16 mouse cellular contexts compared by ENCODE assay signal in genomic region chr1:169883081-169883565, GRCm38 (mm10). TPM values are rescaled to one million over a fixed set of nuclear protein-coding genes. Genes with fewer than 3 reads are reported as not detected.
DNase-seq lines count a peak whose midpoint lies in the region; ATAC-seq and TF ChIP-seq lines count a peak whose summit lies in the region.
"Had no signal": no experiment of that assay in that cellular context is flagged by ENCODE, and none has a peak within 500 bp of the region (broad histone marks: within the 10 kb centered on the region; RNA-seq: fewer than 3 reads in every experiment).

No protein-coding gene starts in this region.

- H3K36me3 ChIP-seq in heart, adult 2 months (ENCODE audit: control insufficient read depth, insufficient read depth, low read length), result no peaks in the 10 kb centered on the region
- no peaks in the 10 kb centered on the region for H3K36me3 ChIP-seq in lung, postnatal 0 days (ENCODE audit: insufficient read depth, low read length)
- H3K36me3 ChIP-seq in stomach, embryonic 15.5 days, result no peaks in the 10 kb centered on the region
- H3K36me3 ChIP-seq: heart, embryonic 15.5 days; midbrain, embryonic 12.5 days had no signal

- peak; percentile 4 to 13 for DNase-seq in heart, adult 9 months (ENCODE audit: low spot score in 2 of 2)
- no peak for DNase-seq in heart, adult 2 months
- peak; percentile 33 for DNase-seq in lung, postnatal 0 days (ENCODE audit: low spot score)
- DNase-seq in lung, postnatal 4 days, result no peak
- peak; percentile 20 to 39 for DNase-seq in layer of hippocampus, adult 8-10 months (ENCODE audit: low spot score in 2 of 2)
- DNase-seq in gastrocnemius, adult 18-20 months (ENCODE audit: low spot score), result no peak
- DNase-seq in thymus, postnatal 25 days, result no peak
- DNase-seq: adrenal gland, postnatal 14 days; kidney, postnatal 25 days had no signal

- H3K4me1 ChIP-seq in heart, adult 2 months (ENCODE audit: control insufficient read depth, insufficient read depth, low read length), result no peaks in the 10 kb centered on the region
- no peaks in the 10 kb centered on the region for H3K4me1 ChIP-seq in lung, postnatal 0 days (ENCODE audit: insufficient read depth, low read depth, low read length)
- H3K4me1 ChIP-seq in stomach, embryonic 15.5 days, result no peaks in the 10 kb centered on the region
- H3K4me1 ChIP-seq: forebrain, embryonic 13.5 days; heart, embryonic 15.5 days; midbrain, embryonic 12.5 days had no signal

- TF ChIP-seq EP300 in heart, adult 2 months (IDR thresholded peaks at IDR 0.05; ENCODE audit: insufficient read depth, low read depth, low read length), result no peak
- no peak for TF ChIP-seq EP300 in lung, postnatal 0 days (IDR thresholded peaks at IDR 0.05)

- TF ChIP-seq CTCF in heart, adult 2 months (IDR thresholded peaks at IDR 0.05), result no peak
- TF ChIP-seq CTCF in lung, postnatal 0 days (IDR thresholded peaks at IDR 0.05), result peak; percentile 20; the same call in 1 of the 2 replicates

- H3K79me2 ChIP-seq in heart, adult 2 months (replicated peaks; ENCODE audit: control insufficient read depth, insufficient read depth, low read length), result no peaks in the 10 kb centered on the region

- no peak overlapping the region for H3K4me2 ChIP-seq in lung, postnatal 0 days (replicated peaks; ENCODE audit: low read depth, low read length)
- no peak overlapping the region for H3K4me2 ChIP-seq in stomach, embryonic 15.5 days
- H3K4me2 ChIP-seq: forebrain, embryonic 13.5 days; heart, embryonic 15.5 days; midbrain, embryonic 12.5 days had no signal

- H3K27ac ChIP-seq in heart, adult 2 months, result no peak overlapping the region
- no peak overlapping the region for H3K27ac ChIP-seq in lung, postnatal 0 days (ENCODE audit: low read length)
- no peak overlapping the region for H3K27ac ChIP-seq in stomach, embryonic 15.5 days
- H3K27ac ChIP-seq: forebrain, embryonic 13.5 days; heart, embryonic 15.5 days; liver, embryonic 14.5 days; midbrain, embryonic 12.5 days had no signal

- H3K4me3 ChIP-seq in heart, adult 2 months, result no peak overlapping the region
- H3K4me3 ChIP-seq in lung, postnatal 0 days (ENCODE audit: low read depth, low read length), result no peak overlapping the region
- H3K4me3 ChIP-seq in stomach, embryonic 15.5 days (replicated peaks), result no peak overlapping the region
- H3K4me3 ChIP-seq: forebrain, embryonic 13.5 days; heart, embryonic 15.5 days; midbrain, embryonic 12.5 days had no signal

- ATAC-seq in lung, postnatal 0 days, result peak; percentile 47; the same call in 1 of the 2 replicates
- peak; percentile 63 for ATAC-seq in stomach, embryonic 15.5 days (ENCODE audit: insufficient read depth, low FRiP score, low read depth)
- ATAC-seq: CD4-positive, CD25-positive, alpha-beta regulatory T cell, adult 4 months; forebrain, embryonic 13.5 days had no signal

- no peak for TF ChIP-seq POLR2A in heart, adult 2 months (IDR thresholded peaks at IDR 0.05; ENCODE audit: insufficient read depth, low read depth, low read length)

- no peak overlapping the region for H3K9ac ChIP-seq in heart, adult 2 months (ENCODE audit: low read depth, low read length)
- H3K9ac ChIP-seq in lung, postnatal 0 days (replicated peaks; ENCODE audit: low read depth), result no peak overlapping the region
- no peak overlapping the region for H3K9ac ChIP-seq in stomach, embryonic 15.5 days
- H3K9ac ChIP-seq: forebrain, embryonic 13.5 days; heart, embryonic 15.5 days; liver, embryonic 14.5 days; midbrain, embryonic 12.5 days had no signal

- H3K9me3 ChIP-seq in lung, postnatal 0 days (ENCODE audit: low read length), result no peaks in the 10 kb centered on the region
- no peaks in the 10 kb centered on the region for H3K9me3 ChIP-seq in stomach, embryonic 15.5 days
- H3K9me3 ChIP-seq: forebrain, embryonic 13.5 days; heart, embryonic 15.5 days; midbrain, embryonic 12.5 days had no signal

- H3K27me3 ChIP-seq in heart, adult 2 months (ENCODE audit: control insufficient read depth, insufficient read depth, low read length), result no peaks in the 10 kb centered on the region
- no peaks in the 10 kb centered on the region for H3K27me3 ChIP-seq in lung, postnatal 0 days (replicated peaks; ENCODE audit: insufficient read depth, low read length)
- H3K27me3 ChIP-seq in stomach, embryonic 15.5 days (replicated peaks), result no peaks in the 10 kb centered on the region
- H3K27me3 ChIP-seq: forebrain, embryonic 13.5 days; heart, embryonic 15.5 days; midbrain, embryonic 12.5 days had no signal

- intact Hi-C loops in heart, adult 2 months (cut with DNase I), result no loop called here

- WGBS in heart, adult 2 months, result 64% methylated on average over 5 of the region's 5 CpGs
- WGBS in lung, postnatal 0 days, result 48% methylated on average over 5 of the region's 5 CpGs
- WGBS in stomach, embryonic 15.5 days, result 45% methylated on average over 5 of the region's 5 CpGs

RNA-seq across cellular contexts. Expression of gene Ccdc190, which starts 45.3 kb away (rescaled TPM):
- under 1 TPM in 1 of 2 experiments, not detected in 1; 0.29 TPM for total RNA-seq in heart, adult 2 months (2021)
- 0.16 TPM in 1 of 2 replicates, not detected in the other for polyA plus RNA-seq in heart, adult 2 months (2012; rRNA removed)
- 0.25 TPM in 1 of 2 replicates, not detected in the other for polyA plus RNA-seq in lung, postnatal 0 days (2015; fragmentation: Nextera tagmentation; extraction: Ambion mirVana)
- total RNA-seq in layer of hippocampus, adult 8-10 months (2022), result 10 to 100 TPM; 26.7 to 32.0 (median 27.5) TPM
- polyA plus RNA-seq in stomach, embryonic 15.5 days (2015; fragmentation: Nextera tagmentation; extraction: Ambion mirVana), result 0.12 and 0.15 TPM in 2 replicates
- total RNA-seq in gastrocnemius, adult 18-20 months (2021), result not detected
- total RNA-seq: adrenal gland, postnatal 14 days had no signal
- polyA plus RNA-seq: CD4-positive, CD25-positive, alpha-beta regulatory T cell, adult 4 months; heart, embryonic 15.5 days; liver, embryonic 14.5 days; small intestine, adult 2 months had no signal

Comparison
In these comparisons a context has a peak if more than half of its experiments do, and no peak if none do; other contexts are left out.
1. DNase-seq: peak in heart, adult 9 months (2 of 2), lung, postnatal 0 days (single experiment) and layer of hippocampus, adult 8-10 months (2 of 2); none in heart, adult 2 months (0 of 2), lung, postnatal 4 days (0 of 2), gastrocnemius, adult 18-20 months (single experiment) and thymus, postnatal 25 days (single experiment).
2. RNA of gene Ccdc190, which starts 45.3 kb away (total RNA-seq): 26.7 to 32.0 TPM in layer of hippocampus, adult 8-10 months; 0.29 TPM in heart, adult 2 months and not detected in gastrocnemius, adult 18-20 months; every median in the first group is over 10 times any median in the second.